Mouse (Mus musculus): ENCODE results near the gene Pde4b.

DNA sequence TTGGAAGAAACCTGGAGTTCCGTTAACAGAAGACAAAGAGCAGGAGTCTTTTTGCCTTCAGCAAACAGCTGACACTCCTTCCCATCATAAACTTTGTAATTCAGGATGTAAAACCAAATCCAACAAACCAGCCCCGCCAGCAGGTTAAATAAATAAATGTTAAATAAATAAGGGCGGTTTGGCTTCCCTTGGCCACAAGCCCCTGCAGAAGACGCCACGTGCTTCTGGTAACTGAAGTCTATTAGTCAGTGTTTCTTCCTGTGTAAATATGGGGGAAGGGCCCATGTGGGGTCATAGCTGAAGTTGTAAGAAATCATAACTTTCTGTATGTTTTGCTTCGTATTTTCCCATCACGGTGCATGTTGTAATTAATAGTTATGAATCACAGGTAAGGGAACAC is 440.0 kb downstream of the Pde4b start:
- TF ChIP-seq POLR2A (IDR thresholded peaks at IDR 0.05; ENCODE audit: borderline replicate concordance, low read depth, low read length) (no peak), CTCF (IDR thresholded peaks at IDR 0.05; ENCODE audit: low read depth, low read length) (no peak)

All from bone marrow macrophage, adult 2 months (primary cell).